Mouse (Mus musculus) cortical plate, adult 2 months (tissue): ENCODE measurements around the gene Rap1a. TPM values are rescaled to one million over a fixed set of nuclear protein-coding genes. Genes with fewer than 3 reads are reported as not detected.

ENCODE experiments used
- H3K27ac ChIP-seq: fragments of 200-500 bp; 2 replicates; pipeline ENCODE4 v1.5.1; 2012; ENCODE audit warnings: low read length, control low read depth, inconsistent platforms; ENCODE audit not compliant: insufficient read depth
- H3K4me1 ChIP-seq: fragments of 200-500 bp; 2 replicates; pipeline ENCODE4 v1.6.1; 2011; ENCODE audit warnings: low read length; ENCODE audit not compliant: control insufficient read depth, insufficient read depth
- H3K4me3 ChIP-seq: fragments of 200-500 bp; 2 replicates; pipeline ENCODE4 v1.5.1; 2011; ENCODE audit warnings: mild to moderate bottlenecking, low read length, control low read depth; ENCODE audit not compliant: insufficient read depth
- CTCF ChIP-seq: fragments of 200-500 bp; IDR thresholded peaks from 2 replicates; pipeline ENCODE4 v1.5.1; 2011; ENCODE audit warnings: mild to moderate bottlenecking, control low read depth, low read length; ENCODE audit not compliant: insufficient read depth; ENCODE audit errors: extremely low read depth
- POLR2A ChIP-seq: fragments of 200-500 bp; IDR thresholded peaks from 2 replicates; pipeline ENCODE4 v1.6.1; 2011; ENCODE audit warnings: mild to moderate bottlenecking, low read length, control low read depth; ENCODE audit not compliant: insufficient read depth; ENCODE audit errors: extremely low read depth
- polyA plus RNA-seq: library from polyadenylated mRNA; depleted of rRNA; stranded (reverse); fragments of >200 nt; gene quantifications from 2 replicates; pipeline ENCODE4 v1.2.3, GENCODE M21; 2012; rRNA removed

Rap1a gene
- polyA plus RNA-seq: 50.0 and 51.0 TPM in 2 replicates

GRCm38 (mm10) chr3:105801191-105802166 lies at the start of gene Rap1a:
Gene Rap1a (minus strand): TSS chr3:105801336.
- Histone ChIP-seq H3K4me3 (peak within 1 kb of the TSS; percentile 98), H3K4me1 (peaks cover 5% of the 10 kb centered on the region; the same call in 1 of the 2 replicates)
- TF ChIP-seq POLR2A (no peak), CTCF (no peak)

DNA sequence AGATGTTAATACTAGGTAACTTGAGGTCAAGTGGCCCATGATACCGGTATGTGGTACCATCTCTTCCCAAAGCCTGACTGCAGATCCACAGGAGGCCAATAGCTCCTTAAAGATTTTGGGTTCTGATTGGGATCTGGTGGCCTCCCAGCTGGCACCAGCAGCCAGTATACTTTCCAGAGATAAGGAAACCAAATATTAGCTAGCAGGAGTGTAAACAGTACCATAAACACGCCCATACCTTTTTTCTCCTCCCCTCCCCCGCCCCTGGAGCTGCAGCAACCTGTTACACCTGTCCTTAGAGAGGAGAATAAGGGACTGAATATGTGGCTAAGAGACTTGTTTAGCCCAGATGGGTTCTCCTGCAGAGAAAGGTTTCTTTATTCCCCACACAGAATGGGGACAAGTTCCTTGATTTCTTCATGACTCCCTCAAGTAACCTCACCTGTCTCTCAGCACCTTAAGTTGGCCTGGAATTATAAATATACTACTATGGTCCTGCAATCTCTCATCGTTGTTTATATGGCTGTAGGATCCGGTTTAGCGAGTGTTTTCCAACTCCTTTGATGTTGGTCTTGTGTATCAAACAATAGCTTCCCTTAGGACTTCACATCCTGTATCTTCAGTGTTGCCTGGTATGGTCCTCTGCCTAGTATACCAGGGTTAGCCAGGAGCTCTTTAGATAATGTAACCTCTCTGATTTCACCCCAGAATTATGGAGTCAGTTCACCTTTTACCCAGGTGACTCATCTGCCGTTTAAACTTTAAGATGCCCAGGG lies 45.3 kb upstream of the Rap1a start:
- TF ChIP-seq POLR2A (no peak), CTCF (no peak)
- no peak overlapping the region for H3K27ac ChIP-seq
- H3K4me1 ChIP-seq: no peaks in the 10 kb centered on the region
- H3K4me3 ChIP-seq: no peak overlapping the region

More at GRCm38 (mm10) chr3:105801191-105802166, at the start of gene Rap1a:
- peak within 1 kb of the TSS; percentile 87 for H3K27ac ChIP-seq

DNA sequence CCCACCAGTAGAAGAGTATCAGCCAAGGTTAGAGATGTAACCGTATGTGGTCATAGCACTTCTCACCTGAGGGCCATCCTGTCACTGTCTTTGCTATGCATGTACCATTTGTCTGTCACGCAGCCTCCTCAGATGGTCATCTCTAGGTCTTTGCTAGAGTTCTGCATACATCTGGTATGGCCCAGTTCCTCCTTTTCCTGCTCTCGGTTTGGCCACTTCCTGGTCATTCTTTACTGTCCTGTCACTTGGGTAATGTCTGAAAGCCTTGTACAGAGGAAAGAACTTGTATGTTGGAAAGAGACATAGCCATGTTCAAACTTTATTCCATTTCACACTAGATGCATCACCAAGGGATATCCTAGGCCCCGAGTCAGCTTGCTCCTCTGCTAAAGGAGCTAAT lies 38.7 kb upstream of the Rap1a start:
- TF ChIP-seq POLR2A: no peak
- no peak for TF ChIP-seq CTCF
- Histone ChIP-seq H3K4me3 (no peak overlapping the region), H3K4me1 (no peaks in the 10 kb centered on the region), H3K27ac (no peak overlapping the region)

- Histone ChIP-seq H3K27ac (no peak overlapping the region), H3K4me1 (no peaks in the 10 kb centered on the region), H3K4me3 (no peak overlapping the region)
- TF ChIP-seq POLR2A (no peak), CTCF (no peak)
Observed at GRCm38 (mm10) chr3:105838655-105839054, 37.5 kb upstream of the Rap1a start.

DNA sequence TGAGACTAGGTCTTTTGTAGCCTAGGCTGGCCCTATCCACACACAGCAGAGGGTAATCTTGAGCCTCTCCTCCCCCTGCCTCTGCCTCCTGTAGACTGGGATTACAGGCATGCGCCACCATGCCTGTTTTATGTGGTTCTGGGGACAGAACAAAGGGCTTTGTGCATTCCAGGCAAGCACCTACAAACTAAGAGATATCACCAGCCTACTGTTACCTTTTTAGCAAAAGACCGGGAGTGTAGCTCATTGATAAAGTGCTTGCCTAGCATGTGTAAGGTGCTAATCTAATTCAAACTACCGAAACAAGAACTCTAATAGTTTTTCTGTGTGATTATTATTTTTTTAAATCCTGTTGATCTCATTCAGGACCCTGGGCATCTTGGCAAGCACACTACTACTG lies 35.7 kb upstream of the Rap1a start:
- TF ChIP-seq POLR2A (no peak), CTCF (no peak)
- Histone ChIP-seq H3K4me1 (no peaks in the 10 kb centered on the region), H3K27ac (no peak overlapping the region), H3K4me3 (no peak overlapping the region)

DNA sequence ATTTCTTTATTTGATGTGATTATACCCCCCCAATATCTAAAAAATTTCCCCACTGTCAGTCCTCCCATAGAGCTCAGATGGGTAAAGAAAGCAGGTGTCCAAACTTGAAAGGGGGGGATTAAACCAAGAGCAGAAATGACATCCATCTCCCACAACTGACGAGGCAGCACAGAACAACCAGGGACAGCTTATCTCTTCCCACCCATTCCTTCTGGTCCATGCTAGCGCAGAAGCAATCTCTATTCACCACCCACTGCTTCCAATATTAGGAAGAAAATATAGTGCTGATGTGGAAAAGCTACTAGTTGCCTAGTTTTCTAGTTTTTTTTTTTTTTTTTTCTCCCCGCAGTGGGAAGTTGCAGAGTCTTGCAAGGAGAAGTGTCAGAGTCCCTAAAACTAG lies 34.7 kb upstream of the Rap1a start:
- no peak overlapping the region for H3K27ac ChIP-seq
- H3K4me1 ChIP-seq: no peaks in the 10 kb centered on the region
- no peak overlapping the region for H3K4me3 ChIP-seq
- no peak for TF ChIP-seq CTCF
- TF ChIP-seq POLR2A: no peak

GRCm38 (mm10) chr3:105831584-105831983 lies 30.4 kb upstream of the Rap1a start:
- Histone ChIP-seq H3K4me3 (no peak overlapping the region), H3K4me1 (no peaks in the 10 kb centered on the region), H3K27ac (no peak overlapping the region)
- TF ChIP-seq CTCF (no peak), POLR2A (no peak)

DNA sequence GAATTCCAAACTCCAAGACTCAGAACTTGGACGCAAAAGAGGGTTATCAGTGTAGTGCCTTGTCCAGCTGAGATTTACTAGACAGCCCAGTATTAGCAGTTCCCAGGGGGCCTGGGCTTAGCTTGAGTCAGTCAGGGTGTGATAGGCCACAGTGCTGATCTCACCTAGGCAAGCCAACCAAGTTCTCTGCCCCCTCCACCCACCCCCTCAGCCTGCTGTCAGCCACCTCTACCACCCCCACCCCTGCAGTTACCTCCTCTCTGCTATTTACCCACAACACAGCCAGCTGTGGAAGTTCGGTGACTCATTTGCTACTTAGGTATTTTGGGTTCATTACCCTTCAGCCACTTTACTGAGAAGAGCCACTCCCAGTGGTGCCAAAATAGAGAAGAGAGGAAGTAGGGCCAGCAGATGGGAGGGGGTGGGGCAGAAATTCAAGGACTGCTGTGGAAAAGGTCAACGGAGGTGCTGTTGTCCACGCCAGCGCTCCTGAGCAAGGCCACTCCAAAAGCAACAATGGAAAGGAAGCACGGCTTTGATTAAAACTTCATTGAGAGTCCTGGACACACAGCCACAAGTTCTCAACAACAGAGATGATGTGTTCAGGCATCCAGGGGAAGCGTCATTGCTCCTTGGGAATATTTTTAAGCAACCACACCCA lies 24.5 kb upstream of the Rap1a start:
- Histone ChIP-seq H3K4me3 (no peak overlapping the region), H3K27ac (peak overlapping the region; percentile 37; the same call in 1 of the 2 replicates), H3K4me1 (no peaks in the 10 kb centered on the region)
- TF ChIP-seq CTCF: no peak
- no peak for TF ChIP-seq POLR2A

DNA sequence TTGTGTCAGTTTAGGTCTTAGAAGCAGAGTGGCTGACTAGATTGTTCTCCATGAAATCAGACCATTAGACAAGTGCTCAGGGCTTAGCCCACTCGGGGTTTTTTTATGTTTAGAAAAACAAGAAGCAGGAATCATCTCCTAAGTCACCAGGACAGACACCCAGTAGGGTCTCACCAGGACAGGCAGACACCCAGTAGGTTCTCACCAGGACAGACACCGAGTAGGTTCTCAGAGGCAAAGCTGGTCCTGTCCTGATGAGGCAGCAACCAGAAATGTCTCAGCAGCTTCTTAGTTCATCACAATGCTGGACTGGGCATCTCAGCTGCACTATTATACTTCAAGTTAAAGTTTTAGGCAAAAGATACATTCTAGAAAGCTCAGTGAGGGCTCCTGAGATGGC lies 23.6 kb upstream of the Rap1a start:
- no peak for TF ChIP-seq CTCF
- Histone ChIP-seq H3K4me1 (no peaks in the 10 kb centered on the region), H3K4me3 (no peak overlapping the region), H3K27ac (no peak overlapping the region)

DNA sequence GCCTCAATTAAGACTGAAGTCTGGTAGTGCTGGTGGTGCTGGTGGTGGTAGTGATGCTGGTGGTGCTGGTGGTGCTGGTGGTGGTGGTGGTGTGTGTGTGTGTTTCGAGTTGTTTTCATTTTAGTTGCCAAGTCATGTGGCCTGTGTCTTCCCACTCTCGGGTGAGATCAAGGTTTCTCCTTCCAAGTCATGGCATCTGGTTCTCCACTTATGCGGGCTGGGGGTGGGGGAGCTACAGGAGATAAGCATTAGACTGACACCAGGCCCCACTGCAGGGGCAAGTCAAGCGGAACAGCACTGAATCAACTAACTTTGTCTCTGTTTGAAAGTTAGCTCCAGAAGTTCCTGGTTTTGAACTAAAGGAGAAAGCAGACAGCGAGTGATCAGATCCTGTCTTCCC lies 23.0 kb upstream of the Rap1a start:
- no peak for TF ChIP-seq POLR2A
- TF ChIP-seq CTCF: no peak
- no peak overlapping the region for H3K27ac ChIP-seq
- H3K4me1 ChIP-seq: no peaks in the 10 kb centered on the region
- H3K4me3 ChIP-seq: no peak overlapping the region
